Mouse (Mus musculus): ENCODE measurements at regions not wholly inside any gene's neighbourhood (a gene's known extent, or its start where the extent isn't known, plus 50 kb on each side); places are given as distances from the start of the nearest gene placed in this dataset.

DNA sequence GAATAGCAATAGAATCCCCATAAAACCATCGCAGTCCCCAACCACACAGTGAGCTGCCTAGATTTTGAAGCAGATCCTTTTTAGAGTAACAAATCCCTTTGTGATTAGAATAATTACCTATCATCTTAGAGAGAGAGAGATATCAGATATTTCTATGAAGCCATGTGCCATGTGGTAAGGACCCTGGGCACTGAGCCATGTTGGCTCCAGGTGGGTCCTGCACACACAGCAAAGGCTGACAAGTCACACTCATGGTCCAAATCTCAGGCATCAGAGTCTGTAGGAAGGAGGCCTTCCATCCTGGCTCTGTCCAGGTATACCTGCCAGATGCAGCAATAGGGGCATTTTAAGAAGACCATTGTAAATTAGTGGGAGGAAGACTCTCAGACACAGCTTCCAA is 73.6 kb upstream of the Mrps9 start:
- TF ChIP-seq GABPA (IDR thresholded peaks at IDR 0.05; ENCODE audit: insufficient replicate concordance, low read depth, low read length) (no peak), CHD1 (IDR thresholded peaks at IDR 0.05; ENCODE audit: low read depth, low read length) (no peak), MAZ (IDR thresholded peaks at IDR 0.05; ENCODE audit: low read depth, low read length) (no peak), TCF12 (IDR thresholded peaks at IDR 0.05; ENCODE audit: low read depth, low read length) (no peak), CTCF (conservative IDR thresholded peaks at IDR 0.05 in 1 of 2, IDR thresholded peaks at IDR 0.05 in 1 of 2; ENCODE audit: low read depth in 2 of 2, low read length in 2 of 2) (no peak), ZC3H11A (IDR thresholded peaks at IDR 0.05; ENCODE audit: low read depth, low read length) (no peak), POLR2A (IDR thresholded peaks at IDR 0.05; ENCODE audit: low read depth, low read length) (no peak), NRF1 (IDR thresholded peaks at IDR 0.05; ENCODE audit: low read depth, low read length) (no peak), USF1 (IDR thresholded peaks at IDR 0.05; ENCODE audit: low read depth, low read length) (no peak), TBP (conservative IDR thresholded peaks at IDR 0.05; ENCODE audit: low read depth, low read length) (no peak), ZMIZ1 (IDR thresholded peaks at IDR 0.05; ENCODE audit: low read depth, low read length) (no peak)

Data from CH12.LX (cell line).